In genomic region chr17:5937441-5937840, GRCm38 (mm10) we compare ENCODE assay signal across 16 mouse cellular contexts. TPM values are rescaled to one million over a fixed set of nuclear protein-coding genes. Genes with fewer than 3 reads are reported as not detected.
A peak's percentile ranks its signal among the peaks of the same experiment; 100 is the strongest.
DNase-seq lines count a peak whose midpoint lies in the region; ATAC-seq and TF ChIP-seq lines count a peak whose summit lies in the region.
"Had no signal": no experiment of that assay in that cellular context is flagged by ENCODE, and none has a peak within 500 bp of the region (broad histone marks: within the 10 kb centered on the region; RNA-seq: fewer than 3 reads in every experiment).

No protein-coding gene starts in this region.

- WGBS in kidney, adult 2 months: 44% methylated on average over 2 of the region's 2 CpGs
- 84% methylated on average over 2 of the region's 2 CpGs for WGBS in hindbrain, embryonic 14.5 days

- no peak for ATAC-seq in hindbrain, embryonic 14.5 days (ENCODE audit: low FRiP score)
- ATAC-seq: hindbrain, embryonic 16.5 days had no signal

- H3K36me3 ChIP-seq in kidney, adult 2 months (ENCODE audit: control insufficient read depth, insufficient read depth, low read length): no peaks in the 10 kb centered on the region
- no peaks in the 10 kb centered on the region for H3K36me3 ChIP-seq in hindbrain, embryonic 14.5 days (replicated peaks; ENCODE audit: control insufficient read depth, insufficient read depth)
- H3K36me3 ChIP-seq: embryonic facial prominence, embryonic 10.5 days had no signal

- no peak for TF ChIP-seq CTCF in kidney, adult 2 months (conservative IDR thresholded peaks at IDR 0.05; ENCODE audit: insufficient read depth, insufficient read length, low read depth, low read length)

- TF ChIP-seq POLR2A in kidney, adult 2 months (IDR thresholded peaks at IDR 0.05; ENCODE audit: low read depth, low read length): no peak

- H3K9ac ChIP-seq in hindbrain, embryonic 14.5 days: no peak overlapping the region

- peaks cover 8% of the 10 kb centered on the region for H3K4me1 ChIP-seq in kidney, adult 2 months (ENCODE audit: control insufficient read depth, insufficient read depth, low read length)
- no peaks in the 10 kb centered on the region; the same call in 1 of the 2 replicates for H3K4me1 ChIP-seq in hindbrain, embryonic 14.5 days (replicated peaks; ENCODE audit: control insufficient read depth, insufficient read depth, low read length)

- no peaks in the 10 kb centered on the region for H3K9me3 ChIP-seq in hindbrain, embryonic 14.5 days (ENCODE audit: control insufficient read depth, low read length)
- H3K9me3 ChIP-seq: embryonic facial prominence, embryonic 10.5 days had no signal

- no peaks in the 10 kb centered on the region for H3K27me3 ChIP-seq in kidney, adult 2 months (replicated peaks; ENCODE audit: control insufficient read depth, insufficient read depth, low read length)
- H3K27me3 ChIP-seq in hindbrain, embryonic 14.5 days (ENCODE audit: control insufficient read depth, insufficient read depth, low read length): peaks cover 21% of the 10 kb centered on the region

- H3K4me2 ChIP-seq in hindbrain, embryonic 14.5 days (replicated peaks): no peak overlapping the region
- H3K4me2 ChIP-seq: liver, embryonic 11.5 days had no signal

- DNase-seq in kidney, adult 2 months: peak; percentile 46
- DNase-seq in kidney, postnatal 14 days: no peak
- peak; percentile 9 for DNase-seq in Muller cell, postnatal 12 days (ENCODE audit: inconsistent ontology term)
- DNase-seq in adrenal gland, postnatal 25 days: peak; percentile 32
- DNase-seq in cerebellum, postnatal 14 days: peak; percentile 68 to 70
- DNase-seq in c-Kit-positive CD71-positive TER-119-positive erythroid progenitor cells, embryonic 14.5 days (ENCODE audit: low spot score): no peak
- DNase-seq in layer of hippocampus, adult 11-12 months (ENCODE audit: low spot score): no peak
- DNase-seq in hindbrain, embryonic 14.5 days (ENCODE audit: low spot score): no peak
- DNase-seq: heart, adult 2 months; heart, postnatal 10 days; kidney, adult 18-20 months; layer of hippocampus, adult 9-11 months; thymus, postnatal 14 days had no signal

- H3K27ac ChIP-seq in kidney, adult 2 months (ENCODE audit: insufficient read depth, low read depth, low read length): no peak overlapping the region
- H3K27ac ChIP-seq in hindbrain, embryonic 14.5 days: no peak overlapping the region
- H3K27ac ChIP-seq: embryonic facial prominence, embryonic 10.5 days; heart, adult 2 months had no signal

- no peak overlapping the region for H3K4me3 ChIP-seq in kidney, adult 2 months (ENCODE audit: insufficient read depth, low read depth, low read length)
- H3K4me3 ChIP-seq in hindbrain, embryonic 14.5 days (replicated peaks; ENCODE audit: low read length): no peak overlapping the region
- H3K4me3 ChIP-seq: embryonic facial prominence, embryonic 10.5 days; heart, adult 2 months had no signal

RNA-seq across cellular contexts. Expression of gene Synj2, which starts 3.6 kb away (rescaled TPM):
- polyA plus RNA-seq in kidney, adult 2 months (2012; rRNA removed): 1.5 and 1.8 TPM in 2 replicates
- 11.4 and 11.9 TPM in 2 replicates for total RNA-seq in adrenal gland, postnatal 25 days (2021)
- polyA plus RNA-seq in hindbrain, embryonic 14.5 days (2014; fragmentation: Nextera tagmentation; extraction: Ambion mirVana): 1.3 and 1.9 TPM in 2 replicates

Comparison
In these comparisons a context has a peak if more than half of its experiments do, and no peak if none do; other contexts are left out.
1. DNase-seq: peak in kidney, adult 2 months (single experiment), Muller cell, postnatal 12 days (single experiment), adrenal gland, postnatal 25 days (single experiment) and cerebellum, postnatal 14 days (2 of 2); none in kidney, postnatal 14 days (single experiment), c-Kit-positive CD71-positive TER-119-positive erythroid progenitor cells, embryonic 14.5 days (single experiment), layer of hippocampus, adult 11-12 months (single experiment) and hindbrain, embryonic 14.5 days (single experiment).